ENCODE assay signal across 21 mouse cellular contexts in genomic region chr11:24362688-24363035, GRCm38 (mm10).
A peak's percentile ranks its signal among the peaks of the same experiment; 100 is the strongest.
DNase-seq lines count a peak whose midpoint lies in the region; ATAC-seq and TF ChIP-seq lines count a peak whose summit lies in the region.
"Had no signal": no experiment of that assay in that cellular context is flagged by ENCODE, and none has a peak within 500 bp of the region (broad histone marks: within the 10 kb centered on the region; RNA-seq: fewer than 3 reads in every experiment).

No protein-coding gene starts in this region.

- no peaks in the 10 kb centered on the region for H3K79me2 ChIP-seq in heart, adult 2 months (replicated peaks; ENCODE audit: control insufficient read depth, insufficient read depth, low read length)

- no peak for TF ChIP-seq EP300 in heart, adult 2 months (IDR thresholded peaks at IDR 0.05; ENCODE audit: insufficient read depth, low read depth, low read length)

- DNase-seq in heart, embryonic 10.5 days (ENCODE audit: low spot score) = no peak
- no peak for DNase-seq in heart, adult 2 months
- no peak for DNase-seq in embryonic facial prominence, embryonic 10.5 days (ENCODE audit: low spot score)
- DNase-seq in embryonic facial prominence, embryonic 14.5 days (ENCODE audit: low spot score) = no peak
- peak; percentile 61 for DNase-seq in limb, embryonic 11.5 days (ENCODE audit: low spot score)
- no peak for DNase-seq in thymus, adult 2 months
- DNase-seq: cerebellum, adult 2 months; gastrocnemius, adult 2 months; heart, postnatal 4 days; kidney, adult 8-10 months; kidney, postnatal 14 days; layer of hippocampus, postnatal 36 days; lung, adult 18-20 months; lung, postnatal 14 days had no signal

- H3K9me3 ChIP-seq in heart, embryonic 10.5 days = no peaks in the 10 kb centered on the region
- no peaks in the 10 kb centered on the region for H3K9me3 ChIP-seq in embryonic facial prominence, embryonic 10.5 days
- no peaks in the 10 kb centered on the region for H3K9me3 ChIP-seq in embryonic facial prominence, embryonic 14.5 days (ENCODE audit: control insufficient read depth, low read length)
- no peaks in the 10 kb centered on the region for H3K9me3 ChIP-seq in limb, embryonic 11.5 days (ENCODE audit: control insufficient read depth, low read length)
- H3K9me3 ChIP-seq: embryonic facial prominence, embryonic 15.5 days; megakaryocyte, embryonic 14.5 days had no signal

- TF ChIP-seq CTCF in heart, adult 2 months (IDR thresholded peaks at IDR 0.05) = no peak
- no peak for TF ChIP-seq CTCF in thymus, adult 2 months (IDR thresholded peaks at IDR 0.05; ENCODE audit: borderline replicate concordance, control insufficient read depth, extremely low read depth, insufficient read depth, low read length, poor library complexity)

- no peaks in the 10 kb centered on the region for H3K36me3 ChIP-seq in heart, embryonic 10.5 days
- no peaks in the 10 kb centered on the region for H3K36me3 ChIP-seq in heart, adult 2 months (ENCODE audit: control insufficient read depth, insufficient read depth, low read length)
- H3K36me3 ChIP-seq in embryonic facial prominence, embryonic 10.5 days (replicated peaks) = no peaks in the 10 kb centered on the region
- no peaks in the 10 kb centered on the region for H3K36me3 ChIP-seq in embryonic facial prominence, embryonic 14.5 days (ENCODE audit: control insufficient read depth, insufficient read depth, low read length)
- no peaks in the 10 kb centered on the region for H3K36me3 ChIP-seq in limb, embryonic 11.5 days (ENCODE audit: control insufficient read depth, insufficient read depth, low read length)
- no peaks in the 10 kb centered on the region for H3K36me3 ChIP-seq in thymus, adult 2 months (ENCODE audit: control insufficient read depth, insufficient read depth, low read length)
- H3K36me3 ChIP-seq: embryonic facial prominence, embryonic 15.5 days had no signal

- intact Hi-C loops in heart, adult 2 months (cut with DNase I) = no loop called here

- 69% methylated on average over 2 of the region's 2 CpGs for WGBS in heart, embryonic 10.5 days
- 89% methylated on average over 2 of the region's 2 CpGs for WGBS in heart, adult 2 months
- WGBS in embryonic facial prominence, embryonic 10.5 days = 42% methylated on average over 2 of the region's 2 CpGs
- WGBS in embryonic facial prominence, embryonic 14.5 days = 29% methylated on average over 2 of the region's 2 CpGs
- 47% methylated on average over 2 of the region's 2 CpGs for WGBS in limb, embryonic 11.5 days
- WGBS in thymus, adult 2 months = 96% methylated on average over 2 of the region's 2 CpGs

- no peak for TF ChIP-seq POLR2A in heart, adult 2 months (IDR thresholded peaks at IDR 0.05; ENCODE audit: insufficient read depth, low read depth, low read length)
- no peak for TF ChIP-seq POLR2A in thymus, adult 2 months (IDR thresholded peaks at IDR 0.05; ENCODE audit: control insufficient read depth, extremely low read depth, insufficient read depth, low read length, poor library complexity)

- H3K27me3 ChIP-seq in heart, embryonic 10.5 days (ENCODE audit: insufficient read depth, poor library complexity, severe bottlenecking) = no peaks in the 10 kb centered on the region
- no peaks in the 10 kb centered on the region for H3K27me3 ChIP-seq in heart, adult 2 months (ENCODE audit: control insufficient read depth, insufficient read depth, low read length)
- no peaks in the 10 kb centered on the region for H3K27me3 ChIP-seq in embryonic facial prominence, embryonic 10.5 days (replicated peaks; ENCODE audit: low read depth, poor library complexity, severe bottlenecking)
- no peaks in the 10 kb centered on the region for H3K27me3 ChIP-seq in embryonic facial prominence, embryonic 14.5 days (replicated peaks; ENCODE audit: control insufficient read depth, insufficient read depth, low read length)
- no peaks in the 10 kb centered on the region for H3K27me3 ChIP-seq in limb, embryonic 11.5 days (ENCODE audit: control insufficient read depth, insufficient read depth, low read length)
- no peaks in the 10 kb centered on the region for H3K27me3 ChIP-seq in thymus, adult 2 months (ENCODE audit: control insufficient read depth, insufficient read depth, low read length)
- H3K27me3 ChIP-seq: CH12.LX; embryonic facial prominence, embryonic 15.5 days had no signal

- H3K4me2 ChIP-seq in embryonic facial prominence, embryonic 14.5 days (ENCODE audit: low read depth, low read length) = no peak overlapping the region
- no peak overlapping the region for H3K4me2 ChIP-seq in limb, embryonic 11.5 days (ENCODE audit: low read depth, severe bottlenecking)
- H3K4me2 ChIP-seq: embryonic facial prominence, embryonic 15.5 days; liver, embryonic 11.5 days had no signal

- peaks cover 20% of the 10 kb centered on the region for H3K4me1 ChIP-seq in heart, embryonic 10.5 days
- H3K4me1 ChIP-seq in heart, adult 2 months (ENCODE audit: control insufficient read depth, insufficient read depth, low read length) = no peaks in the 10 kb centered on the region; the same call in 1 of the 2 replicates
- peaks cover 33% of the 10 kb centered on the region for H3K4me1 ChIP-seq in embryonic facial prominence, embryonic 10.5 days
- peaks cover 21% of the 10 kb centered on the region for H3K4me1 ChIP-seq in embryonic facial prominence, embryonic 14.5 days (ENCODE audit: control insufficient read depth, insufficient read depth, low read length)
- peaks cover 22% of the 10 kb centered on the region for H3K4me1 ChIP-seq in limb, embryonic 11.5 days (ENCODE audit: control insufficient read depth, insufficient read depth, low read length)
- H3K4me1 ChIP-seq in thymus, adult 2 months (replicated peaks; ENCODE audit: control insufficient read depth, insufficient read depth, low read length) = no peaks in the 10 kb centered on the region
- H3K4me1 ChIP-seq: megakaryocyte, embryonic 14.5 days had no signal

- peak; percentile 34; the same call in 1 of the 2 replicates for ATAC-seq in embryonic facial prominence, embryonic 14.5 days (ENCODE audit: low read depth)
- ATAC-seq in limb, embryonic 11.5 days (ENCODE audit: insufficient number of reproducible peaks, low FRiP score, low TSS enrichment, low read depth) = no peak
- ATAC-seq in erythroid progenitor cell, adult 5-6 weeks (replicated peaks; ENCODE audit: low FRiP score, poor library complexity, severe bottlenecking) = no peak

- H3K4me3 ChIP-seq in heart, embryonic 10.5 days = no peak overlapping the region
- no peak overlapping the region for H3K4me3 ChIP-seq in heart, adult 2 months
- H3K4me3 ChIP-seq in embryonic facial prominence, embryonic 10.5 days = no peak overlapping the region
- H3K4me3 ChIP-seq in embryonic facial prominence, embryonic 14.5 days (ENCODE audit: low read depth, low read length) = no peak overlapping the region
- no peak overlapping the region for H3K4me3 ChIP-seq in limb, embryonic 11.5 days (ENCODE audit: low read depth, low read length)
- no peak overlapping the region for H3K4me3 ChIP-seq in thymus, adult 2 months (ENCODE audit: control insufficient read depth, insufficient read depth, low read length)
- H3K4me3 ChIP-seq: embryonic facial prominence, embryonic 15.5 days; gastrocnemius, adult 2 months; layer of hippocampus, adult 2 months; megakaryocyte, embryonic 14.5 days; myocyte had no signal

- H3K9ac ChIP-seq in heart, adult 2 months (ENCODE audit: low read depth, low read length) = no peak overlapping the region
- H3K9ac ChIP-seq in embryonic facial prominence, embryonic 14.5 days (ENCODE audit: low read depth, low read length) = no peak overlapping the region
- H3K9ac ChIP-seq in limb, embryonic 11.5 days (ENCODE audit: low read length) = no peak overlapping the region
- H3K9ac ChIP-seq: embryonic facial prominence, embryonic 15.5 days had no signal

- H3K27ac ChIP-seq in heart, embryonic 10.5 days = 0 out of 2 replicates have a peak overlapping the region, but pooled peaks have one; percentile 36
- no peak overlapping the region for H3K27ac ChIP-seq in heart, adult 2 months
- peak overlapping the region; percentile 86 for H3K27ac ChIP-seq in embryonic facial prominence, embryonic 10.5 days (replicated peaks)
- no peak overlapping the region for H3K27ac ChIP-seq in embryonic facial prominence, embryonic 14.5 days (replicated peaks; ENCODE audit: low read depth, low read length)
- peak overlapping the region; percentile 37 for H3K27ac ChIP-seq in limb, embryonic 11.5 days (replicated peaks; ENCODE audit: low read depth, low read length)
- no peak overlapping the region for H3K27ac ChIP-seq in thymus, adult 2 months (ENCODE audit: control insufficient read depth, insufficient read depth, low read length)
- H3K27ac ChIP-seq: embryonic facial prominence, embryonic 15.5 days; gastrocnemius, adult 2 months; layer of hippocampus, adult 2 months had no signal

Comparison
In these comparisons a context has a peak if more than half of its experiments do, and no peak if none do; other contexts are left out.
1. H3K27ac ChIP-seq: peak in heart, embryonic 10.5 days (single experiment), embryonic facial prominence, embryonic 10.5 days (single experiment) and limb, embryonic 11.5 days (single experiment); none in heart, adult 2 months (single experiment), embryonic facial prominence, embryonic 14.5 days (single experiment) and thymus, adult 2 months (single experiment).